Mouse (Mus musculus) liver, embryonic 11.5 days (tissue): ENCODE measurements around the gene Zfp663. TPM values are rescaled to one million over a fixed set of nuclear protein-coding genes. Genes with fewer than 3 reads are reported as not detected.
A peak's percentile ranks its signal among the peaks of the same experiment; 100 is the strongest.

ENCODE experiments used
- ATAC-seq: fragments of 200-750 bp; cut with Nextera tagmentation; replicated peaks from 2 replicates; pipeline ENCODE4 v1.8.0; 2017; ENCODE audit warnings: moderate number of reproducible peaks, mild to moderate bottlenecking, moderate TSS enrichment, moderate library complexity; ENCODE audit not compliant: low FRiP score
- DNase-seq: peaks from one replicate; pipeline ENCODE4 v3.0.0-alpha.2; 2017; ENCODE audit warnings: low spot score
- H3K27ac ChIP-seq: fragments of 300-500 bp; sonication (generic); 2 replicates; pipeline ENCODE4 v1.5.1; 2014; ENCODE audit warnings: mild to moderate bottlenecking, low read depth, low read length, control low read depth
- H3K27me3 ChIP-seq: fragments of 300-500 bp; sonication (generic); replicated peaks from 2 replicates; pipeline ENCODE4 v1.6.1; 2014; ENCODE audit warnings: low read length, mixed read lengths; ENCODE audit not compliant: control insufficient read depth, insufficient read depth
- H3K36me3 ChIP-seq: fragments of 300-500 bp; sonication (generic); 2 replicates; pipeline ENCODE4 v1.6.1; 2014; ENCODE audit warnings: mild to moderate bottlenecking, low read length, moderate library complexity, mixed read lengths; ENCODE audit not compliant: control insufficient read depth, insufficient read depth
- H3K4me1 ChIP-seq: fragments of 300-500 bp; sonication (generic); replicated peaks from 2 replicates; pipeline ENCODE4 v1.6.1; 2014; ENCODE audit warnings: low read length, mixed read lengths; ENCODE audit not compliant: control insufficient read depth, insufficient read depth
- H3K4me2 ChIP-seq: fragments of 300-500 bp; sonication (generic); 2 replicates; pipeline ENCODE4 v1.6.1; 2014; ENCODE audit warnings: mild to moderate bottlenecking, control low read depth, moderate library complexity
- H3K4me3 ChIP-seq: fragments of 300-500 bp; sonication (generic); 2 replicates; pipeline ENCODE4 v1.5.1; 2014; ENCODE audit warnings: low read depth, low read length, control low read depth
- H3K9ac ChIP-seq: fragments of 300-500 bp; sonication (generic); 2 replicates; pipeline ENCODE4 v1.6.1; 2014; ENCODE audit warnings: low read depth, low read length, control low read depth
- H3K9me3 ChIP-seq: fragments of 300-500 bp; sonication (generic); 2 replicates; pipeline ENCODE4 v1.6.1; 2016; ENCODE audit warnings: low read length, inconsistent platforms, mixed read lengths; ENCODE audit not compliant: control insufficient read depth
- WGBS: fragments of 180-500 bp; shearing (Covaris S2); extraction: QIAGEN DNeasy Blood & Tissue Kit; methylation state at CpG from one replicate; pipeline ENCODE4 v1.1.7; 2014; 5-methylcytosine and 5-hydroxymethylcytosine counted together
- polyA plus RNA-seq: library from polyadenylated mRNA; unstranded; fragments of >200 nt; fragmentation: Nextera tagmentation; extraction: Ambion mirVana; gene quantifications from 2 replicates; pipeline ENCODE4 v1.2.1, GENCODE M21; 2014

The Zfp663 gene
- polyA plus RNA-seq, 1 experiment from 2014 or later: 0.07 TPM

DNA sequence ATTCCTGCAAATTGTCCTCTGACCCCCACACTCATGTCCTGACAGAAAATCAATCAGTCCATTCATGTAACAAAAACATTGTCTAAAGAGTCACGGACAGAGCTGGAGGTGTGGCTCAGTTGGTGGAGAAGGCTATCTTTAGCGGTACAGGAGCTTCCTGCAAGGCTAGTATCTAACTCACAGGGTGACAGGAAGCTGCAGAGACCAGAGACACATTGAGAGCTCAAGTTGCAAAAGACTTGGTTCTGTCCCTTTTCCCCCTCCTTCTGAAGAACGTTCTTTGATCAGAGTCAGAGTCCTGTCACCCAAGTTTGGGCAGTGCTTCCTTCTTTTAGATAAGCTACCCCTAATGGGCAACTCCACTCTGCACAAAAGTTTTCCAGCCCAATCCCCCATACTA is 38.8 kb downstream of the Zfp663 start:
- 8% methylated on average over 3 of the region's 3 CpGs for WGBS
- no peaks in the 10 kb centered on the region for H3K9me3 ChIP-seq

GRCm38 (mm10) chr2:165328746-165329145 is 39.8 kb downstream of the Zfp663 start:
- H3K9ac ChIP-seq: no peak overlapping the region
- DNase-seq (no peak), ATAC-seq (no peak)
- no peaks in the 10 kb centered on the region for H3K9me3 ChIP-seq
- no peaks in the 10 kb centered on the region for H3K36me3 ChIP-seq
- no peak overlapping the region for H3K27ac ChIP-seq
- no peaks in the 10 kb centered on the region for H3K27me3 ChIP-seq
- WGBS: 59% methylated on average over 5 of the region's 5 CpGs
- peaks cover 33% of the 10 kb centered on the region for H3K4me1 ChIP-seq
- H3K4me2 ChIP-seq: no peak overlapping the region
- no peak overlapping the region for H3K4me3 ChIP-seq

More for the DNA sequence above, 38.8 kb downstream of the Zfp663 start:
- Histone ChIP-seq H3K27me3 (no peaks in the 10 kb centered on the region), H3K4me2 (no peak overlapping the region), H3K4me1 (peaks cover 28% of the 10 kb centered on the region), H3K9ac (no peak overlapping the region), H3K36me3 (no peaks in the 10 kb centered on the region), H3K4me3 (no peak overlapping the region), H3K27ac (no peak overlapping the region)
- ATAC-seq (no peak), DNase-seq (no peak)

DNA sequence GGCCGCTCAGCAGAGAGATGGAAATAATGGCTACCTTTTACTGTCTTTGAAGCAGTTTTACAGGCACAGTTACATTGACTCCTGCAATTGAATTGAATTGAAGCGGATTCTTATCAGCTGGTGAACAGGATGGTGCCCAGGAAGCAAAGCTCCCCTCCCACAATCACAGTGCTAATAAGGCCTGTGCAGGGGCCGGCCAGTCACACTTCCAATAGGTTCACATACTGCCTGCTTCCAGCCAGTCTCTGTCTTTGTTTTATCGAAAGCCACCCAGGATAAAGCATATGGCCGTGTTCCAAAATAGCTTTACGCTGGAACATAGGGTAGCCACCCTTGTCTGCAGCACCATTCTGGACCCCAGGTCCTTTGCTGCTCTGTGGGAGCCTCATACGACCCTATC is 41.1 kb downstream of the Zfp663 start:
- peak overlapping the region; percentile 87 for H3K4me3 ChIP-seq
- H3K4me1 ChIP-seq: peaks cover 37% of the 10 kb centered on the region
- H3K27me3 ChIP-seq: no peaks in the 10 kb centered on the region
- H3K9me3 ChIP-seq: no peaks in the 10 kb centered on the region
- H3K4me2 ChIP-seq: peak overlapping the region; percentile 98
- DNase-seq: no peak
- no peaks in the 10 kb centered on the region for H3K36me3 ChIP-seq
- ATAC-seq: no peak
- no peak overlapping the region; the same call in 1 of the 2 replicates for H3K9ac ChIP-seq
- H3K27ac ChIP-seq: no peak overlapping the region
- WGBS: 49% methylated on average over 7 of the region's 7 CpGs

GRCm38 (mm10) chr2:165326304-165327190 is 42.0 kb downstream of the Zfp663 start, which contains the start of gene Elmo2:
Elmo2 (minus strand) TSS chr2:165326479.
- WGBS: under 1% methylated on average over 47 of the region's 55 CpGs
- Histone ChIP-seq H3K4me2 (peak within 1 kb of the TSS; percentile 98), H3K27me3 (no peaks in the 10 kb centered on the region), H3K9me3 (no peaks in the 10 kb centered on the region), H3K36me3 (no peaks in the 10 kb centered on the region), H3K9ac (peak within 1 kb of the TSS; percentile 88), H3K4me1 (peaks cover 44% of the 10 kb centered on the region), H3K4me3 (peak within 1 kb of the TSS; percentile 87), H3K27ac (peak within 1 kb of the TSS; percentile 19; the same call in 1 of the 2 replicates)
- ATAC-seq (peak; percentile 98), DNase-seq (peak; percentile 92)

- H3K9me3 ChIP-seq: no peaks in the 10 kb centered on the region
- peak overlapping the region; percentile 93 for H3K4me2 ChIP-seq
- WGBS: 3% methylated on average over 30 of the region's 30 CpGs
- peaks cover 53% of the 10 kb centered on the region for H3K4me1 ChIP-seq
- peak overlapping the region; percentile 87 for H3K4me3 ChIP-seq
- peak; percentile 14 for ATAC-seq
- no peaks in the 10 kb centered on the region for H3K27me3 ChIP-seq
- peak overlapping the region; percentile 88 for H3K9ac ChIP-seq
- H3K27ac ChIP-seq: peak overlapping the region; percentile 13; the same call in 1 of the 2 replicates
- no peaks in the 10 kb centered on the region for H3K36me3 ChIP-seq
- DNase-seq: no peak
These were observed 42.8 kb downstream of the Zfp663 start for GRCm38 (mm10) chr2:165325521-165326303.

GRCm38 (mm10) chr2:165323928-165324327 is 44.6 kb downstream of the Zfp663 start:
- Histone ChIP-seq H3K27ac (no peak overlapping the region), H3K27me3 (no peaks in the 10 kb centered on the region), H3K9ac (no peak overlapping the region), H3K4me1 (peaks cover 57% of the 10 kb centered on the region), H3K9me3 (no peaks in the 10 kb centered on the region), H3K4me2 (no peak overlapping the region), H3K4me3 (no peak overlapping the region), H3K36me3 (no peaks in the 10 kb centered on the region)
- ATAC-seq (no peak), DNase-seq (no peak)
- WGBS: 79% methylated on average over 5 of the region's 5 CpGs

GRCm38 (mm10) chr2:165323484-165323883 is 45.0 kb downstream of the Zfp663 start:
- 69% methylated on average over 5 of the region's 5 CpGs for WGBS
- Histone ChIP-seq H3K9me3 (no peaks in the 10 kb centered on the region), H3K27me3 (no peaks in the 10 kb centered on the region), H3K4me3 (no peak overlapping the region), H3K4me1 (peaks cover 61% of the 10 kb centered on the region), H3K9ac (no peak overlapping the region), H3K27ac (no peak overlapping the region), H3K4me2 (no peak overlapping the region), H3K36me3 (no peaks in the 10 kb centered on the region)
- ATAC-seq (no peak), DNase-seq (no peak)

- Histone ChIP-seq H3K4me1 (peaks cover 67% of the 10 kb centered on the region), H3K4me3 (no peak overlapping the region), H3K9ac (no peak overlapping the region), H3K27ac (no peak overlapping the region), H3K9me3 (no peaks in the 10 kb centered on the region), H3K36me3 (no peaks in the 10 kb centered on the region), H3K27me3 (no peaks in the 10 kb centered on the region), H3K4me2 (peak overlapping the region; percentile 16)
- ATAC-seq (no peak), DNase-seq (no peak)
- 70% methylated on average over 22 of the region's 22 CpGs for WGBS
These were observed 46.4 kb downstream of the Zfp663 start for GRCm38 (mm10) chr2:165321981-165322735.
